Mouse (Mus musculus) ovary, adult 18-20 months (tissue): ENCODE measurements around the gene Tph1.

Experiments
- DNase-seq: peaks from one replicate; pipeline ENCODE4 v3.0.0; 2022; ENCODE audit warnings: low spot score, mixed read lengths

Tph1 gene

DNA sequence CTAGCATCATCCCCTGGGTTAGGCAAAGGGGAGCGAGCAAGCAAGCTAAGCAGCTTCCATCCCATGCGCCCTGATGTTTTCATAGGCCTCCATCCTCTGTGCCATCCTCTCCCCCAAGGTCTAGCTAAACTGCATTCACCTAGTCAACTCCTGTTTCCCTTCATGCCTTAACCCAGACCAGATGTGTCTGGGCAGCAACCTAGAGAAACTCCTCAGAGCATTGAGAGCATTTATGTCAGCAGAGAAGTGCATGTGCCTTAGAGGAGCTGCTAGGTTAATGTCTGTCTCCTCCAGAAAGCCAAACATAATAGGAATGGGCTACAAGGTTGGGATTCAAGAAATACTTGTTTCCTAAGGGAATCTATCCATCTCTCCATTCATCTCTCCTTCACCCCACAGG lies 75.3 kb downstream of the Tph1 start:
- DNase-seq: no peak
